Mouse (Mus musculus): Measurements from ENCODE around the gene Elk4.

Elk4 gene

DNA sequence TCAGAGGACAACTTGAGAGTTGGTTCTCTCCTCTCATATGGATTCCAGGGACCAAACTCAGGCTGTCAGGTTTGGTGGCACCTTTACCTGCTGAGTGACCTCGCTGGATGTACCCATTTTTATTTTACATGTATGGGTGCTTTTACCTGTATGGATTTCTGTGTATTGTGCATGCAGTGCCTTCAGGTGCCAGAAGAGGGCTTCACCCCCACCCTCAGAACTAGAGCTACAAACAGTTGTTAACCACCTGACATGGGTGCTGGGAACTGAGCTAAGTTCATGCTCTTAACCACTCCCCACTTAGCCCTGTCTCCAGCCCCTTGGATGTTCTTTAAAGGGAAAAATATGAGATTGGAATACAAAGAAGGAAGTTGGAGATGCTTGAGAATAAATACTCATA, 7.4 kb downstream of the Elk4 start:
- no peak for DNase-seq (ENCODE audit: low read depth, low spot score)

DNA sequence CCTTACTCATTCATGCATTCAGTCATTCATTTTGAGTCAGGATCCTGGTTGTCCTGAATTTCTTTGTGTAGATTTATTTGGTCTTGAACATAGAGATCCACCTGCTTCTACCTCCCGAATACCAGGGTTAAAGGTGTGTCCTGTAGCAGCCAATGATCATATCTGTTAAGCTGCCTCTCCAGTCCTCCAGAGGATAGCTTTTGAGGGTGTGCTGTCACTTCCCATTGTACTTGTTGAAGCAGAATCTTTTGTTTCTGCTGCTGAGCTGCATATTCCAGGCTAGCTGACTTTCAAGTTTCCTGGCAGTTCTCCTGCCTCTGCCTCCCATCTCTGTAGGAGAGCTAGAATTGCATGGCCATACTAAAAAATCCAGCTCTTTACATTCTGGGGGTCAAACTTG, 9.3 kb downstream of the Elk4 start:
- DNase-seq (ENCODE audit: low read depth, low spot score): no peak

DNA sequence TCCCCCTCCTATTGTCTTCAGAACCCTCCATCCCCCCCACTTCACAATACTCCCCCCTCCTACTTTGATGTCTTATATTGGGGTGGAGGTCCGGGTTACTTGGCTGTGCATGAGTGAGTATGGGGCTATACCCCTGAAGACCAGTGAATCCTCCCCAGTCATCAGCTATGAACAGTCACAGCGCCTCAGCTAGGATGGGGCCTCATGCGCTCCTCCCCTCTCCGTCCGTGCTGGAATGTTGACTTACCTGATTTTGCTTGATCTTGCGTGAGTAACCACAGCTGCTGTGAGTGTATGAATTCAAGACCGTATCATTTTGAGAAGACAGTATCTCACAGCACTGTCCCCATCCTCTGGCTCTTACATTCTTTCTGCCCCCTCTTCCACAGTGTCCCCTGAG, 12.5 kb downstream of the Elk4 start:
- DNase-seq (ENCODE audit: low read depth, low spot score): no peak

DNA sequence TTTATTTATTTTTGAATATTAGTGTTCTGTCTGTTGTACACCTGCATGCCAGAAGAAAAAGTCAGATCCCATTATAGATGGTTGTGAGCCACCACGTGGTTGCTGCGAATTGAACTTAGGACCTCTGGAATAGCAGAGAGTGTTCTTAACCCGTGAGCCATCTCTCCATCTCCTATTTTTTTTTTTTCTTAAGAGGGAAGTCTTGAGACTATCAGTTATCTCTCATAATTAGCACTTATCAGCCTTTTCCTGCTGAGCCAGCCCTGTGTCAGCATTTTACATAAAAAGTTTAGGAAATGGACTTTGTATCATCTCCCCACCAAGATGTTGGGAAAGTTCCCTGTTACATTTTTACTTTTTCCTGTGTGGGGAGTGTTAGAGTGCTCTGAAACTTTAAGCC, 14.7 kb downstream of the Elk4 start:
- no peak for DNase-seq (ENCODE audit: low read depth, low spot score)

DNA sequence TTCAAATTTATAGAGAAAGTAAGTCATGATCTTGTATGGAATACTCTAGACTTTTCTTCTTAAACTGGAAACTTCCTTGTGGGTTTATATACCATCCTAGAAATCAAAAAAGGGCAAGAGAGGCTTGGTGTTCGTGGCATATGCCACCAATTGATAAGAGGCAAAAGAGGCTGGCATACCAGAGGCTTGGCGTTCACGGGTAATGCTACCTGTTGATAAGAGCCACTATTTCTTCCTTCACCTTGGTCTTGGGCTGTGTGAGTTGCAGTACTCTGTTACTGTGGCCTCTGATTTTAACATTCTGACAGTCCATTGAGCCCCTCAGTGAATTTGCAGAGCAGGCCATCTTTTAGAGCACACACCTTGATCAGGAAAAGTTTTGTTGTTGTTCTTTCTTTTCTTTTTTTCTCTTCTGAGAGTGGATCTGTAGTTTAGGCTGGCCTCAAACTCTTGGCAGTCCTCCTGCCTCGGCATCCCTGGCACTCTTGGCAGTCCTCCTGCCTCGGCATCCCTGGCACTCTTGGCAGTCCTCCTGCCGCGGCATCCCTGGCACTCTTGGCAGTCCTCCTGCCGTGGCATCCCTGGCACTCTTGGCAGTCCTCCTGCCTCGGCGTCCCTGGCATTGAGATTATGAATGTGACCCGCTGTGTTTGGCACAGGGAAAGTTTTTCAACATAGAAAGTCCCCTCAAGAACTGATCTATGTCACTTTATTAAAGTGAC, 19.7 kb downstream of the Elk4 start:
- no peak for DNase-seq (ENCODE audit: low read depth, low spot score)

DNA sequence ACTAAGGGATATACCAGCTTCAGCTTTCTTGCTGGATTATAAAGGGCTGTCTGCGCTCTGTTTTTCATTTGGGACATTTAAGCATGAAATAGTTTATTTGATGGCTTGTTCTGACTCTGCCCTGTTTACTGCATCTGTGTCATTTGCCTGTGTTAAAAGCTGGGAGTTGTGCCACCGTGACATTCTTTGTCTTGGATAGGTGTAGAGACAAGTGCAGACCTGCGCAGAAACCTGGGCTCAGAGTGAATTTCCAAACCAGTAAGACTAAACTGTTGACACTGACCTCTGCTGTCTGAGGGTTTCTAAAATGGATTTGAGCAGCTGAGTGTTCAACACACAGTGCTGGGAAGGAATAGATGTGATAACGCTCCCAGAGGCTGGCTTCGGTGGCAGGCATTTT, 20.6 kb downstream of the Elk4 start:
- no peak for DNase-seq (ENCODE audit: low read depth, low spot score)

DNA sequence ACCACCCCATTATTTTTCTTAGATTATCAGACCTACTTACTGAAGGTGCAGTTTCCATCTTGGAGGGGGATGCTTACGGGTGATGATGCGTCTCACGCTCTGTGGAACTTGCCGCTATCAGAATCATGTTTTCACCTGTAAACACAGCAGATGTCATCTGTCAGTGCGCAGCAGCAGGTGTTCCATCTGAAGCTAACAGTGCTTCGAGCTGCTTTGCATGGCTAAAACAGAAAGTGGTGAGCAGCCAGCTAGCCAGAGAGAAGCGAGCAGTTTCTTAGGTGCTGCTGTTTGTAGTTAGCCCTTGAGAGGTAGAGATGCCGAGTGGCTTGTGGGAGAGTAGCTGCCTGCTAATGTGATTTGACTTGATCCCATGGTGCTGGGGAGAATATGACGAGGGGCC, 21.0 kb downstream of the Elk4 start:
- DNase-seq (ENCODE audit: low read depth, low spot score): no peak

DNA sequence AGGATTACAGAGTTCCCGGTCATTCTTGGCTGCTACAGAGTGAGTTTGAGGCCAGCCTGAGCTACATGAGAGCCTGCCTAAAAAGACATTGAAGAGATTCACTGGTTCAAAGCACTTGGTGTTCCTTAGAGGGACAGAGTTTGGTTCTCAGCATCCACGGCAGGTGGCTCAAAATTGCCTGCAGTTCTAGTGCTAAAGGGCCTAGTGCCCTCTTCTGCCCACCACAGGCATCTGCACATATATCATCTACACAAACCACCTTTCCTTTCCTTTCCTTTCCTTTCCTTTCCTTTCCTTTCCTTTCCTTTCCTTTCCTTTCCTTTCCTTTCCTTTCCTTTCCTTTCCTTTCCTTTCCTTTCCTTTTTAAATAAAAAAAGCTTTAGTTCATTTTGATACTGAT, 23.2 kb downstream of the Elk4 start:
- no peak for DNase-seq (ENCODE audit: low read depth, low spot score)

DNA sequence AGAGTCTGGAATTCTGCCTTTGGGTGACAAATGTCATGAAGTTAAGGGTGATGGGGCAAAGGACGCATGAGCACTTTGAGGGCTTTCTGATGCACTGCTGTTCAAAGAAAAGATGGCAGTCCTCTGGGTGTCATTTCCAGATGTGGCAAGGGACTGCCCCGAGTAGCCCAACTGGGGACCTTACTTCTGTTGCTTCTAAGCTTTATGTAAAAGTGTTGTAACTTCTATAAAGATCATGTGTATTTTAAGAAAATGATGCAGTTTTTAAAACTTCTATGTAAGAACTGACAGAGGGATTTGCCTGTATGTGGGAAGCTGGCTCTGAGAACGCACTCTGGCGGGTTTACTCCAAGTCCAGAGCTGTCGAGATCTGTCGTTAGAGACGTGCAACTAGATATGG, 24.8 kb downstream of the Elk4 start:
- DNase-seq (ENCODE audit: low read depth, low spot score): no peak

DNA sequence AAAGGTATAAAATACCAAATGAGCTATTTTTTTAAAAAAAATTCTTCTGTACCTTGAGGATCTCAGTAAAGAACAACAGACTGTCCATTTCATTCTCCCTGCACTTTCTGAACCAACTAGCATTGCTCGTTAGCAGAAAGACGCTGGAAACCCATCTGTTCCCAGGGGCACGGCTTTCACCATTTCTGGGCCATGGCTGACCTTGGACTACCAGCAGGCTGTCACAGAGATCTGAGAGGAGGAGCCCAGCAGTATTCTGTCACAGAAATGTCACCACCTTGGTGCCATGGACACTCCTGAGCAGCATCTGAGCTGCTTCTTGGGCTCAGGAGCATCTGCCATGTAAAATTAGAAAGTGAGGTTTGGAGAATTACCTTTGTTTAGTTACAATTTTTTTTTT, 30.3 kb downstream of the Elk4 start:
- no peak for DNase-seq (ENCODE audit: low read depth, low spot score)

DNA sequence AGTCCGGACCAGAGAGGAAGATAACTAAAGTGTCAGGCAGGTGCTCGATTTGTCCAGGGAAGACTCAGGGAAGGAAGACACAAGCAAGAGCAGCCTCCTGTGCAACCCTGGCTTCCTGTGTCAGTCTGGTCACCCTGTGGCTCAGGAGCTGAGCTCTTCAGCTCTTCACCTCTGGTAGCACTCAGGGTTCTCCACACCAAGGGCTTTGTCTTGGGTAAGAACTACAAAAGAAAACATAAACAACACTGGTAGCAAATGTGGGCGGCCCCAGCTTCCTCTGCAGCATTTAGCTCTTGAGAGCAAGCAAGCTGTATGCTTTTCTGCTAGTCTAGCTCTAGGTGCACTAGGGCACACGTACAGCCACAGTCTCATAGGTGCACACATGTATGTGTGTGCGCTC, 31.3 kb downstream of the Elk4 start:
- DNase-seq (ENCODE audit: low read depth, low spot score): no peak

DNA sequence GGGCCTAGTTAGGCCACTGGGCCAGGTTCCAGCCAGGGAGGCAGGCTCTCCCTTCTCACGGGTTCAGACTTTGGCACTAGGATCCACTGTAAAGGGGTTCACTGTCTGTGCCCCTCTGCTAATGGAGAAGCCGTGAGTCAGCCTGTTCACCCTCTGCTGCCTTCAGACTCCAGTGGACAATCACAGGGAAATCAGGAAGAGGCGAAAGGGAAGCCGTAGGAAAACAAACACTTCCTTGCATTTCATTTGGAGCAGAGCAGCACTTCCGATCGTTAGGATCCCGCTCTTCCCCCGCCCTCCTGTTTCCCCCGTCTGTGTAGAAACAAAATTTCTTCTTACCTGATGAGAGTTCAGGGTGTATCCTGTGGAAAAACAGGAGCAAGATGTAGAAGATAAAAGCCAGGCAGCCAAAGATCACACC, 32.8 kb downstream of the Elk4 start:
- no peak for DNase-seq (ENCODE audit: low read depth, low spot score)

DNA sequence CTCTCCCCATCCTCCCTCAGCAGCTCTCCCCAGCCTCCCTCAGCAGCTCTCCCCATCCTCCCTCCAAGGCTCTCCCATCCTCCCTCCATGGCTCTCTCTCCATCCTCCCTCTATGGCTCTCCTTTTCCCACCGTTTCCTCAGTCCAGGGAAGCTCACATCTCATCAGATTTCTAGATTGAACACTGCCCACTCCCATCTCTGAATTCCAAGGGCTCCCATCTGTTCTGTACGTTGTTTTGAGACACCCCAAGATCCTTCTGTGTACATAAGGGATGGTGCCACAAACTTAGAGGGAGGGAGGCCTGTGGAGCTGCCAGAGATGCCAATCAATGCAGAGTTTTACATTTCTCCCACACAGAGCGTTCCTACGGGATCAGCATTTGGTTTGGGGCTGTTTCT, 36.4 kb downstream of the Elk4 start:
- no peak for DNase-seq (ENCODE audit: low read depth, low spot score)

DNA sequence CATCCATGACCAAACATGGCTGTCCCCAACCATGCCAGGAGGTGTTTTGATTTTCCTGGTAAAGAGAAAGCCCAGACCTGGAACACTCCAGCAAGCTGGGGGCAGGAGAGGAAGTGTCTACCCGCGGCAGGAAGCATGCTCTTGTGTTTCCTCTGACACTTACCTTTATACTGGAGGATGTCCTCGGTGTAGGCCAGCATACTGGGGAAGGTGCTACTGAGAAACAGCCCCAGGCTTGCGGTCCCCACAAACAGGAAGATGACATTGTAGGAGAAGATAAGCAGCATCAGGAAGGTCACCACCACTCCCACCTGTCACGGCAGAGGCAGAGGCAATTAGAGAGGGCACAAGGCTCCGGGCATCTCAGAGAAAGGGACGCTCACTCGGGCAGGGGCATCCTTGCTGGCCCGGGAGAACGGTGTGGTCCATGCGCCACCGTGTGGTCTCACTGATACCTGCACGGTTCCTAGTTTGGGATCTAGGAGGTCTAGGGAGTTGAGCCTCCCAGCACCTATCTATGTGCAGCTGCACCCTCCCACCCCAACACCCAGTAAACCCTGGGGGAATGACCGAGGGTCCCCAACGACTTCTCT, 38.8 kb downstream of the Elk4 start:
- peak; percentile 39 for DNase-seq (ENCODE audit: low read depth, low spot score)

DNA sequence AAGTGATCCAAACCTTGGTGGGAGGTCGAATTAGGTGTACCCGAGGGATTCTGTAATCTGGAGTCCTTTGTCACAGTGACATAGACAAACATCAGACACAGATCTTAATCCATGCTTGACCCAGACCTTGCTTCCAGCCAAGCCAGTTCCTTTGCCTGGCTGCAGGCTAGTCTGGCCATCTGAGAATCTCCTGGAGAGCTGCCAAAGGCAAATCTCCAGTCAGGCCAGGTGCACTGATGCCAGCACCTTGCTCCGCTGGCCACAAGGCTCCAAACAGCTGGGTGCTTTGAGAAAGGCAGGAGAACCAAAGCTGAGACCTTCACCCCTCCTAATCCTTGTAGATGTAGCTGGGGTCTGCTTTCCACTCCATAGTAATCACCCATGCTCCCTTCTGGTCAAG, 44.3 kb downstream of the Elk4 start:
- no peak for DNase-seq (ENCODE audit: low read depth, low spot score)

DNA sequence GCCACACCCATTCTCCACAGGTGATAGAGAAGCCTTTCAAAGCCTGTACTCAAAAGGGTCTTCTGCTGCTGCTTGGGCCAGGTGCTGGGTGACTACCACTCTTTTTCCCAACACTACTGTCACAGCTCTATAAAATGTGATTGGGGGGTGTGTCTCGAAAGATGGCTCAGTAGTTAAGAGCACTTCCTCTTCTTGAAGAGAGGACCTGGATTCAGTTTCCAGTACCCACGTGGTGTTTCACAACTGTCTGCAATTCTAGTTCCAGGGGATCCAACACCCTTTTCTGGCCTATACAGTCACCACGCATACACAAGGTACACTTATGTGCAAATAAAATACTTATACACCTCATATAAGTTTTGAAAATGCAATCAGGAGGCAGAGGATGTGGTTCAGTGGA, 47.0 kb downstream of the Elk4 start:
- no peak for DNase-seq (ENCODE audit: low read depth, low spot score)

DNA sequence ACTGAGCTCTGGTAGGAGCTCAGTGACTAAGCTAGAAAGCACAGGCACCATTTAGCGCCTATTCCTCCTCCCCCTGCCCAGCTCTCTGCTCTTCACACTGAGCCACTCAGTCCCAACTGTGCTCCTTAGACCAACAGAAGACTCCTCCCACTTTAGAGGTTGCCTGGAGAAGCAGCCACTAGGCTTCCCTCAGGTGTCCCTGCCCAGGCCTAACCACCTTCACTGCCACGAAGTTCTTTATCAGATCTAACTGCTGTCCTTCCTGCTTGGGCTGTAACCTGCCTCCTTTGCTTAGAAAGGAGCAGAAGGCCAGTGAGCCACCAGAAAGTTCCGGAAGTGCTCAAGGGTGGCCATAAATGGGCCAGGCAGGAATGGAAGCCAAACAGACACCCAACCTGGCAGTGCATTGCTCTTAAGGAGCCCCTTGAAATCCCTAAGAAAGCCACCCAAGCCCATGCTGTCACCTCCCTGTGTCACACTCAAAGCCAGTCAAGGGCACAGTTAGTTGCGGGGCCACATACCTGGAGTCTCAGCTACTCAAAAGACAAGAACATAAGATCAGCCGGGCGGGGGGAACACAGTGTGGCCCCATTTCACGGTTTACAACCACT, 47.8 kb downstream of the Elk4 start:
- no peak for DNase-seq (ENCODE audit: low read depth, low spot score)

DNA sequence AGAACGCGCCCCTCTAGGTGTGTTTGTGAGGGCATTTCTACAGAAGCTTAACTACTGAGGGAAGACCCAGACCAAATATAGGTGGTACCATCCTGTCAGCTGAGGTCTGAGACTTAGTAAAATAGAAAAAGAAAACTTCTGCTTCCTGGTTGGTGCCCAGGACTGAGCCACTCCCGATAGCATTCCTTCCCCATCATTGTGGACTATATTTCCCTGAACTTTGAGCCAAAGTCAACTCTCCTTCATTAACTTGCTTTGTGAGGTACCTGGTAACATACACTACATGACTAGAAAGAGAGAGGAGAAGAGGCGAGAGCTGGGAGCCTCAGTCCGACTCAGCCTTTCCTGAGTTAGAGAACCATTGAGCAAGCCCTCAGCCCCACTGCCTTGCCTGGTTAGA, 51.2 kb downstream of the Elk4 start:
- no peak for DNase-seq (ENCODE audit: low read depth, low spot score)

DNA sequence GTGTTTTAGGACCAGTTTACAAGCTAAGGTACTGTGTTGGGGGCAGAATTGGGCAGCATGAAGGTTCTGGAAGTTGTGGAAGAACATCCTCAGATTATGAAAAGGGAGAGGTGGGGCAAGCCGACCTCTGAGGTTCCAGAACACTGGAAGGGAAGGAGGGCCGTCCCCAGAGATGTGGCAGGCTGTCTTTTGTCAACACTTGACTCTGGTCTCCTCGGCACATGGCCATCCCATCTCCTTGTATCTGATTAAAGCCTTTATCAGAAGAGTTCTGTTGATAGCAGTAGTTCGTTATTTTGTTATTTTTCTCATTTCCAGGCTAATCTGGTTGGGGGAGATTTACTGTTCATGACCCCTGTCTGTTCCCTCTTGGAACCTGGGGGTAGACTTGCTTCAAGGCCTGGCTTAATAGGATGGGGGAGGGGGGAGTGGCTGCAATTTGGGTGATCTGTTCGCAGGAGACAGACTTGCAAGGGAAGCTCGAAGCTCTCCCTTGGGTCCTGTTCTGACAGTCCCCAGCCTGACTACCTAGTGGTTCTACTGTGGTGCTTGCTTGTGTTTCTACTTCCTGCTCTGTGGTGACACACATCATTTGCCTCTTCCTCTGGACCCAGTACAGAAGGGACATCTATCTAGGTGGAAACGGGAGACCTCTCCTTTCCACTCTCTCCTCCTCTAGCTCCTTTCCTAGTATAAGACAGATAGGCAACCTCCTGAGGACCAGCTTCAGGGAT, 52.8 kb downstream of the Elk4 start:
- DNase-seq (ENCODE audit: low read depth, low spot score): no peak

DNA sequence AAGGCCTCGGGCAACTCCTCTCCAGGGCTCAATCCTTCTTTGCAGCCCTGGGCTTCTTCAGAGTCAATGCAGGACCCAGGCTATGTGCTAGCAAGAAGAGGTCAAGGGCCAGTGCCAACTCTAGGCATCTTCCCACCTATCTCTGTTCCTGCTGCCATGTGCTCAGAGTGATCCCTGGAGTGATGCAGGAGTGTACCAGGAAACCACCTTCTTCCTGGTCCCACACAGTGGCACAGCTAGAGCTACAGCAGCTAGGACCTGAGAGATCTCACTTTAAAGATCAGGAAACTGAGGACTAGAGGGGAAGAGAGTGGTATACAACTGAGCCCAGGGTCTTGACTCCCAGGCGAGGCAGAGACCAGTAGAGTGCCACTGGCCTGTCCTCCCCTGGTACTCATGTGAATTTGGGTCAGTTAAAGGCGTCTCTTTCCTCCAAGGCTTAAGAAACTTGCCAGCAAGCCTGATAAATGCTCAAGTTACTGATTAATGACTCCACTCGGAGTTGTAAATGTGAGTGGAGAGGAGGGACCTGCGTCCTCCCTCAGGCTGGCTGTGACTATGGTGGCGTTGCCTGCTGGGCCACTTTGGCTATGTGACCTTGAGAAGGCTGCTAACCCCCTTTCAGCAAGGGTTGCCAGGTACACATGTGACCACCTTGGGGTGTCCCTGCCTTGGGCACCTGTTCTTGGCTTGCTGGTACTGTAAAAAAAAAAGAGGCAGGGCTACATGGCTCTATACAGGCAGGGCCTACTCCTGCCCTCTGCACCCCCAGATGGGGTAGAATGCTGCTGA, 54.5 kb downstream of the Elk4 start:
- DNase-seq (ENCODE audit: low read depth, low spot score): no peak

DNA sequence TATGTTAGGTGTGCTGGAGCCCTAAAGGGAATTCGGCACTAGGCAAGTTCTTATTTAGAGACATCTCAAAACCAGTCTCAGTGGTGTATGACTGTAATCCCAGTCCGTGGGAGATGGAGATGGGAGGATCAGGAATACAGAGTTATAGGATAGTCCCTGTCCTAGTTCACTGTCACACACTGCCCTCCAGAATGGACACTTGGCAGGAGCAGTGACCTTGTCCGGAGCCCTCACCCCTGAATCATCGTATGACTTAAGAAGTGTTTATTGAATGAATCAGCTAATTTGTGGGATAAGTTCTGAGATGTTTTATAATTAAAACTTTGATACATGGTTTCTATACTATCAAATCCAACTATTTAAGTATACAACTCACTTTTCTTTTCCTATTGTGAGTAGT, 55.7 kb downstream of the Elk4 start:
- no peak for DNase-seq (ENCODE audit: low read depth, low spot score)

DNA sequence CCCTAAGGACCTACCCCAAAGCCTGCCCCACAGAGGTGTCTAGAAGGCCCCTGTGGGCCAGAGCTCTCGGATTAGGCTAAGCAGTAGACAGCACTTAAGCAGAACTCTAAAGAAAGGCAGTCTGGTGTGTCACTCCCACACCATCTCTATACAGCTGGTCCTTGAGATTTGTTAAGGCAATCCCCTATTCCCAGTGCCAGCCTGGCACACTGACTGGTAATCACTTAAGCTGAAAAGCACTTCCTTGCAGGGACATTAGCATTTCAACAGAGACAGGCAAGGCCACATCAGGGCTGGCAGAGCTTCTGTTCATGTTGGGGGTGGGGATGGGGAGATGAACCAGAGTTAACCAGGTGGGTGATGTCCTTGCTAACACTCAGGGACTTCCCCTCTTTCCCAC, 57.6 kb downstream of the Elk4 start:
- DNase-seq (ENCODE audit: low read depth, low spot score): no peak
